Mouse (Mus musculus): ENCODE data around the gene Cd44.

Gene Cd44

GRCm38 (mm10) chr2:102900875-102901827 is at the start of gene Cd44:
Gene Cd44 (minus strand): TSS chr2:102901665.
- DNase-seq (ENCODE audit: low read depth), result peak; percentile 84

GRCm38 (mm10) chr2:102948481-102948857 is 47.0 kb upstream of the Cd44 start:
- DNase-seq (ENCODE audit: low read depth), result peak; percentile 83

GRCm38 (mm10) chr2:102947846-102948480 is 46.5 kb upstream of the Cd44 start:
- no peak for DNase-seq (ENCODE audit: low read depth)

GRCm38 (mm10) chr2:102945111-102945510 is 43.6 kb upstream of the Cd44 start:
- peak; percentile 36 for DNase-seq (ENCODE audit: low read depth)

- no peak for DNase-seq (ENCODE audit: low read depth)
Measured at GRCm38 (mm10) chr2:102944415-102945012, 43.0 kb upstream of the Cd44 start.

- DNase-seq (ENCODE audit: low read depth), result peak; percentile 95
Measured at GRCm38 (mm10) chr2:102943983-102944382, 42.5 kb upstream of the Cd44 start.

GRCm38 (mm10) chr2:102942782-102943080 is 41.3 kb upstream of the Cd44 start:
- DNase-seq (ENCODE audit: low read depth), result no peak

- DNase-seq (ENCODE audit: low read depth), result no peak
Measured at GRCm38 (mm10) chr2:102941937-102942781, 40.7 kb upstream of the Cd44 start.

- DNase-seq (ENCODE audit: low read depth), result no peak
Measured at GRCm38 (mm10) chr2:102940813-102941361, 39.4 kb upstream of the Cd44 start.

- DNase-seq (ENCODE audit: low read depth), result no peak
Measured at GRCm38 (mm10) chr2:102940158-102940557, 38.7 kb upstream of the Cd44 start.

GRCm38 (mm10) chr2:102936886-102937285 is 35.4 kb upstream of the Cd44 start:
- peak; percentile 64 for DNase-seq (ENCODE audit: low read depth)

GRCm38 (mm10) chr2:102934834-102935233 is 33.4 kb upstream of the Cd44 start:
- no peak for DNase-seq (ENCODE audit: low read depth)

- DNase-seq (ENCODE audit: low read depth), result no peak
Measured at GRCm38 (mm10) chr2:102933787-102934186, 32.3 kb upstream of the Cd44 start.

GRCm38 (mm10) chr2:102933142-102933541 is 31.7 kb upstream of the Cd44 start:
- no peak for DNase-seq (ENCODE audit: low read depth)

GRCm38 (mm10) chr2:102932667-102933066 is 31.2 kb upstream of the Cd44 start:
- no peak for DNase-seq (ENCODE audit: low read depth)

GRCm38 (mm10) chr2:102928211-102928610 is 26.7 kb upstream of the Cd44 start:
- DNase-seq (ENCODE audit: low read depth), result no peak

- DNase-seq (ENCODE audit: low read depth), result no peak
Measured at GRCm38 (mm10) chr2:102924480-102924879, 23.0 kb upstream of the Cd44 start.

- DNase-seq (ENCODE audit: low read depth), result peak; percentile 15
Measured at GRCm38 (mm10) chr2:102923682-102924081, 22.2 kb upstream of the Cd44 start.

GRCm38 (mm10) chr2:102922066-102922465 is 20.6 kb upstream of the Cd44 start:
- DNase-seq (ENCODE audit: low read depth), result no peak

- no peak for DNase-seq (ENCODE audit: low read depth)
Measured at GRCm38 (mm10) chr2:102918301-102918700, 16.8 kb upstream of the Cd44 start.

- peak; percentile 96 for DNase-seq (ENCODE audit: low read depth)
Measured at GRCm38 (mm10) chr2:102916596-102916995, 15.1 kb upstream of the Cd44 start.

GRCm38 (mm10) chr2:102914675-102915074 is 13.2 kb upstream of the Cd44 start:
- no peak for DNase-seq (ENCODE audit: low read depth)

All from NIH3T3 (cell line).